Mouse (Mus musculus) stomach, embryonic 14.5 days (tissue): ENCODE results near the gene Mup16. TPM values are rescaled to one million over a fixed set of nuclear protein-coding genes. Genes with fewer than 3 reads are reported as not detected.
"Not testable (repeated sequence)": the region's sequence is repeated elsewhere in the genome, so short reads cannot be mapped to it uniquely, and the experiment has no call there.

Source experiments
- ATAC-seq: fragments of 200-750 bp; cut with Nextera tagmentation; 2 replicates; pipeline ENCODE4 v1.8.0; 2017; ENCODE audit warnings: low read depth, moderate TSS enrichment; ENCODE audit not compliant: insufficient number of reproducible peaks, insufficient read depth, low FRiP score
- H3K27ac ChIP-seq: fragments of 300-500 bp; sonication (generic); 2 replicates; pipeline ENCODE4 v1.5.1; 2014; ENCODE audit warnings: mild to moderate bottlenecking, low read length, moderate library complexity, mixed read lengths
- H3K27me3 ChIP-seq: fragments of 300-500 bp; sonication (generic); 2 replicates; pipeline ENCODE4 v1.6.1; 2014; ENCODE audit warnings: low read length, control low read depth, mixed read lengths; ENCODE audit not compliant: control insufficient read depth, insufficient read depth
- H3K36me3 ChIP-seq: fragments of 300-500 bp; sonication (generic); 2 replicates; pipeline ENCODE4 v1.6.1; 2014; ENCODE audit warnings: mild to moderate bottlenecking, control low read depth, low read length, moderate library complexity, mixed read lengths; ENCODE audit not compliant: control insufficient read depth, insufficient read depth
- H3K4me1 ChIP-seq: fragments of 300-500 bp; sonication (generic); 2 replicates; pipeline ENCODE4 v1.6.1; 2014; ENCODE audit warnings: low read length, control low read depth, mixed read lengths; ENCODE audit not compliant: control insufficient read depth, insufficient read depth
- H3K4me2 ChIP-seq: fragments of 300-500 bp; sonication (generic); replicated peaks from 2 replicates; pipeline ENCODE4 v1.6.1; 2014; ENCODE audit warnings: low read depth, low read length, control low read depth
- H3K4me3 ChIP-seq: fragments of 300-500 bp; sonication (generic); 2 replicates; pipeline ENCODE4 v1.5.1; 2014; ENCODE audit warnings: low read depth, low read length, control low read depth
- H3K9ac ChIP-seq: fragments of 300-500 bp; sonication (generic); replicated peaks from 2 replicates; pipeline ENCODE4 v1.6.1; 2014; ENCODE audit warnings: low read depth, mild to moderate bottlenecking, control low read depth, low read length, moderate library complexity, mixed read lengths
- H3K9me3 ChIP-seq: fragments of 300-500 bp; sonication (generic); 2 replicates; pipeline ENCODE4 v1.6.1; 2016; ENCODE audit warnings: low read depth, low read length, control low read depth; ENCODE audit not compliant: control insufficient read depth
- WGBS: fragments of 180-500 bp; shearing (Covaris S2); extraction: QIAGEN DNeasy Blood & Tissue Kit; methylation state at CpG from one replicate; pipeline ENCODE4 v1.1.7; 2014; 5-methylcytosine and 5-hydroxymethylcytosine counted together
- polyA plus RNA-seq: library from polyadenylated mRNA; unstranded; fragments of >200 nt; fragmentation: Nextera tagmentation; extraction: Ambion mirVana; gene quantifications from 2 replicates; pipeline ENCODE4 v1.2.1, GENCODE M21; 2014

Mup16 gene
- polyA plus RNA-seq: not detected in 2 replicates

DNA sequence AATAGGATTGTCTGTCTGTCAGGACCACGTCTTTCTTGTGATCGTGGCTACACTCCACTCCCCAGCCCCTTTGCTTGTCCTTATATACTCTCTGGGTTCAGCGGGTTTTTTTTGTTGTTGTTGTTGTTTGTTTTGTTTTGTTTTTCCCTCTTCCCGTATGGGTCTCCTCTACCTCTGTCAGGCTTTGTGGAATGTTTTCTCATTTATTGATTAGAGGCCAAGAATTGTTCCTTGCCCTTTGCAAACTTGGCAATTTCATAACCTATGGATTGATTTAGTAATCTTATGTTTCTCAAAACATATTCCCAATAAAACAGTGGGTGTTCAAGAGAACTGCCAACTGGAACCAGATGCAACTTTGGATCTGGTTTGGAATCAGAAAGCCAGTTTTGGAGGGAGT lies at the start of gene Mup16:
Gene Mup16 (minus strand): TSS at position 101 of the 400 bp plus-strand sequence.
- H3K27ac ChIP-seq, H3K27me3 ChIP-seq, H3K9ac ChIP-seq, H3K4me1 ChIP-seq, ATAC-seq, H3K4me3 ChIP-seq, H3K36me3 ChIP-seq, H3K4me2 ChIP-seq, H3K9me3 ChIP-seq: not testable (repeated sequence)
- WGBS: 83% methylated on average over 2 of the region's 4 CpGs

DNA sequence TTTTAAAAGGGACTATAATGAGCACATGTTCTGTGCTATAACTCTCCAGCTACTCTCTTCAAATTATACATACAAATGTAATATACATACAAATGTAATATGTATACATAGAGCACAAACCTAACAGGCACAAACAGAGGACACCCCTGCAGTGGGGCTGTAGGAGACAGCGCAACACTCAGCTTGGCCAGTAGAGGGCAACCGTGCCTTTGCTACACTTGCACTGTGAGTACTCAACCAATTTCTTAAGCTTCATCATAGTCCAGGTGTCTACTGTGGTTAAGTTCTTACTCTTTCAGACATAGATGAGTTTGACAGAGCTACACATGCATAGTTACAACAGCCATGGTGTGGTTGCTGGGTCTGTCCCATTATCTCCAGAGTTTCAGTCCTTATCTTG lies 36.6 kb upstream of the Mup16 start:
- H3K9me3 ChIP-seq, H3K36me3 ChIP-seq, H3K4me3 ChIP-seq, H3K27ac ChIP-seq, ATAC-seq, H3K4me2 ChIP-seq, H3K4me1 ChIP-seq, H3K9ac ChIP-seq, H3K27me3 ChIP-seq: not testable (repeated sequence)
- WGBS: 32% methylated on average over 2 of the region's 2 CpGs

Other genes with a start within 250 kb of the Mup16 start
- gene Mup14, start 215.5 kb downstream of the Mup16 start, polyA plus RNA-seq: not detected in 2 replicates
- gene Mup15, start 79.8 kb downstream of the Mup16 start, polyA plus RNA-seq: not detected in 2 replicates
- not detected in 2 replicates for gene Mup17, start 76.3 kb upstream of the Mup16 start, polyA plus RNA-seq
- not detected in 2 replicates for gene Mup18, start 154.6 kb upstream of the Mup16 start, polyA plus RNA-seq